ENCODE assay signal across 8 mouse cellular contexts in the genomic region with DNA sequence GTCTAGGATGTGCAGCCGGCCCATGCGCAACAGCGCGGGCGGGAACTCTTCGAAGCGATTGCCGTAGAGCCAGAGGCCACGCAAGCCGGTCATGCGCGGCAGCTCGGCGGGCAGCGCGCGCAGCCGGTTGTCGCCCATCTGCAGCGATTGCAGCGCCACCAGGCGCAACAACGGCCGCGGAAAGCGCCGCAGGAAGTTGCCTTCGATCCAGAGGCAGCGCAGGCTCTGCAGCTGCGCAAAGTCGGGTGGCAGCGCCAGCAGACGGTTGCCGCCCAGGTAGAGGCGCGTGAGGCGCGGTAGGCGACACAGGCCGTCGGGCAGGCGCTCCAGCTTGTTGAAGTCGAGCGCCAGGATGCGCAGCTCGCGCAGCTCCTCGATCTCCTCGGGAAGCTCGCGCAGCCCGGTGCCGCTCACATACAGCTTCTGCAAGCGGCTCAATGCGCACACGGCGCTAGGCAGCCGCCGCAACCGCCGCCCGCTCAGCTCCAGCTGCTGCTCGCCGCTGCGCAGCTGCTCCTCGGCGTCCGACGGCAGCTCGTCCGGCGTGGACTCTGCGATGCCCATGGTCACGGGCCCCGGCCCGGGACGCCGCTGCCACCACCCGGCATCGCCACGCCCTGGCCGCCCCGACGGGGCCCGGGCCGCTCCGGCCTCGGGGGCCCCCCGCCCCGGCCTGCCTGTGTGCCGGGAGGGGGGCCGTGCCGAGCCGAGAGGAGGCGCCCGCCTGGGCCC. TPM values are rescaled to one million over a fixed set of nuclear protein-coding genes. Genes with fewer than 3 reads are reported as not detected.
DNase-seq lines count a peak whose midpoint lies in the region; ATAC-seq and TF ChIP-seq lines count a peak whose summit lies in the region.

A gene (minus strand): TSS at position 722 of the 732 bp plus-strand sequence.

- H3K27ac ChIP-seq in spleen, adult 2 months (ENCODE audit: insufficient read depth, low read length), result no peak within 1 kb of the TSS
- peak within 1 kb of the TSS; percentile 59 for H3K27ac ChIP-seq in forebrain, embryonic 15.5 days (replicated peaks)
- H3K27ac ChIP-seq in hindbrain, postnatal 0 days, result peak within 1 kb of the TSS; percentile 71
- H3K27ac ChIP-seq in midbrain, embryonic 10.5 days (replicated peaks), result peak within 1 kb of the TSS; percentile 78

- ATAC-seq in forebrain, embryonic 15.5 days (replicated peaks), result peak; percentile 77
- peak; percentile 69 for ATAC-seq in hindbrain, postnatal 0 days

- H3K4me2 ChIP-seq in forebrain, embryonic 15.5 days (replicated peaks), result peak within 1 kb of the TSS; percentile 85
- peak within 1 kb of the TSS; percentile 58 for H3K4me2 ChIP-seq in hindbrain, postnatal 0 days (ENCODE audit: low read depth, low read length)

- no peak for TF ChIP-seq CTCF in spleen, adult 2 months (IDR thresholded peaks at IDR 0.05; ENCODE audit: extremely low read depth, insufficient read depth, insufficient read length, insufficient replicate concordance)
- peak; percentile 51 for TF ChIP-seq CTCF in hindbrain, postnatal 0 days (IDR thresholded peaks at IDR 0.05; ENCODE audit: low read depth)

- no peaks in the 10 kb centered on the region for H3K36me3 ChIP-seq in spleen, adult 2 months (ENCODE audit: control insufficient read depth, insufficient read depth, low read length)
- no peaks in the 10 kb centered on the region for H3K36me3 ChIP-seq in forebrain, embryonic 15.5 days
- H3K36me3 ChIP-seq in hindbrain, postnatal 0 days (ENCODE audit: insufficient read depth, low read length), result no peaks in the 10 kb centered on the region
- H3K36me3 ChIP-seq in midbrain, embryonic 10.5 days, result no peaks in the 10 kb centered on the region

- peaks cover 16% of the 10 kb centered on the region for H3K27me3 ChIP-seq in spleen, adult 2 months (ENCODE audit: control insufficient read depth, insufficient read depth, low read length)
- peaks cover 60% of the 10 kb centered on the region for H3K27me3 ChIP-seq in forebrain, embryonic 15.5 days
- peaks cover 20% of the 10 kb centered on the region for H3K27me3 ChIP-seq in hindbrain, postnatal 0 days (ENCODE audit: insufficient read depth, low read length)
- peaks cover 100% of the 10 kb centered on the region for H3K27me3 ChIP-seq in midbrain, embryonic 10.5 days (ENCODE audit: low read depth, poor library complexity, severe bottlenecking)

- H3K9me3 ChIP-seq in forebrain, embryonic 15.5 days, result no peaks in the 10 kb centered on the region
- no peaks in the 10 kb centered on the region for H3K9me3 ChIP-seq in hindbrain, postnatal 0 days (ENCODE audit: low read length)
- H3K9me3 ChIP-seq in midbrain, embryonic 10.5 days (replicated peaks), result no peaks in the 10 kb centered on the region

- TF ChIP-seq POLR2A in spleen, adult 2 months (IDR thresholded peaks at IDR 0.05; ENCODE audit: low read depth, low read length), result no peak

- peaks cover 9% of the 10 kb centered on the region; the same call in 1 of the 2 replicates for H3K4me1 ChIP-seq in spleen, adult 2 months (ENCODE audit: control insufficient read depth, insufficient read depth, insufficient read length)
- peaks cover 24% of the 10 kb centered on the region for H3K4me1 ChIP-seq in forebrain, embryonic 15.5 days
- H3K4me1 ChIP-seq in hindbrain, postnatal 0 days (ENCODE audit: insufficient read depth, low read length), result peaks cover 3% of the 10 kb centered on the region; the same call in 1 of the 2 replicates
- peaks cover 75% of the 10 kb centered on the region for H3K4me1 ChIP-seq in midbrain, embryonic 10.5 days

- peak within 1 kb of the TSS; percentile 41 for H3K9ac ChIP-seq in forebrain, embryonic 15.5 days (replicated peaks)
- H3K9ac ChIP-seq in hindbrain, postnatal 0 days (replicated peaks; ENCODE audit: low read length), result peak within 1 kb of the TSS; percentile 52

- intact Hi-C loops in left cerebral cortex, postnatal 25 days (cut with DNase I), result loop anchor here (2.0 kb wide), 1 partner anchor 26 kb away; a partner anchor contains a TSS

- peak; percentile 10 to 12 for DNase-seq in spleen, adult 2 months (ENCODE audit: low read depth in 1 of 2, low spot score in 2 of 2)
- no peak for DNase-seq in spleen, adult 12 weeks (ENCODE audit: low spot score)
- peak; percentile 92 for DNase-seq in hindbrain, postnatal 0 days (ENCODE audit: low spot score)
- DNase-seq in left cerebral cortex, postnatal 25 days (ENCODE audit: low spot score in 2 of 2), result peak; percentile 73 to 77
- DNase-seq in midbrain, embryonic 10.5 days (ENCODE audit: low spot score), result peak; percentile 83
- DNase-seq in skeletal muscle tissue, adult 2 months (ENCODE audit: low read depth, low spot score), result peak; percentile 19
- no peak for DNase-seq in adipocyte (ENCODE audit: low spot score)

- peak within 1 kb of the TSS; percentile 37; the same call in 1 of the 2 replicates for H3K4me3 ChIP-seq in spleen, adult 2 months (ENCODE audit: extremely low read depth, insufficient read depth, insufficient read length)
- peak within 1 kb of the TSS; percentile 52 for H3K4me3 ChIP-seq in forebrain, embryonic 15.5 days
- peak within 1 kb of the TSS; percentile 40 for H3K4me3 ChIP-seq in hindbrain, postnatal 0 days (ENCODE audit: low read length)
- H3K4me3 ChIP-seq in midbrain, embryonic 10.5 days, result peak within 1 kb of the TSS; percentile 65

- WGBS in spleen, adult 2 months, result 2% methylated on average over 92 of the region's 96 CpGs
- WGBS in forebrain, embryonic 15.5 days, result under 1% methylated on average over 89 of the region's 96 CpGs
- under 1% methylated on average over 82 of the region's 96 CpGs for WGBS in hindbrain, postnatal 0 days
- under 1% methylated on average over 96 of the region's 96 CpGs for WGBS in midbrain, embryonic 10.5 days

RNA-seq across cellular contexts. Expression of the gene that starts here (rescaled TPM):
- 0.11 and 0.16 TPM in 2 replicates for polyA plus RNA-seq in spleen, adult 2 months (2012; rRNA removed)
- polyA plus RNA-seq in forebrain, embryonic 15.5 days (2015; fragmentation: Nextera tagmentation; extraction: Ambion mirVana), result 0.40 and 1.1 TPM in 2 replicates
- 6.5 and 6.8 TPM in 2 replicates for total RNA-seq in hindbrain, postnatal 0 days (2014; rRNA removed)
- 2.0 and 2.1 TPM in 2 replicates for polyA plus RNA-seq in hindbrain, postnatal 0 days (2015; fragmentation: Nextera tagmentation; extraction: Ambion mirVana)
- total RNA-seq in left cerebral cortex, postnatal 25 days (2021), result 10 to 100 TPM in 1 of 2 experiments, 1 to 10 TPM in 1; 4.8 to 30.6 TPM
- polyA plus RNA-seq in midbrain, embryonic 10.5 days (2016; fragmentation: Nextera tagmentation; extraction: Ambion mirVana), result 0.70 and 1.4 TPM in 2 replicates

Comparison
In these comparisons a context has a peak if more than half of its experiments do, and no peak if none do; other contexts are left out.
1. Peak in DNase-seq and H3K4me3 ChIP-seq in spleen, adult 2 months; RNA of the gene not detected or under 1 TPM.
2. DNase-seq: peak in hindbrain, postnatal 0 days (single experiment), left cerebral cortex, postnatal 25 days (2 of 2), midbrain, embryonic 10.5 days (single experiment) and skeletal muscle tissue, adult 2 months (single experiment); none in spleen, adult 12 weeks (single experiment) and adipocyte (single experiment).
3. Peak in every context shown above with its lines, with median percentiles within 50 percentile points of each other: H3K4me3 ChIP-seq.